Mouse (Mus musculus) CD4-positive helper T cell, adult 2 months (primary cell): Measurements from ENCODE around the gene Slc3a2.

Source experiments
- DNase-seq: peaks from one replicate; pipeline ENCODE4 v3.0.0-alpha.2; 2012; ENCODE audit warnings: low read depth, missing footprints, low spot score

Gene Slc3a2

DNA sequence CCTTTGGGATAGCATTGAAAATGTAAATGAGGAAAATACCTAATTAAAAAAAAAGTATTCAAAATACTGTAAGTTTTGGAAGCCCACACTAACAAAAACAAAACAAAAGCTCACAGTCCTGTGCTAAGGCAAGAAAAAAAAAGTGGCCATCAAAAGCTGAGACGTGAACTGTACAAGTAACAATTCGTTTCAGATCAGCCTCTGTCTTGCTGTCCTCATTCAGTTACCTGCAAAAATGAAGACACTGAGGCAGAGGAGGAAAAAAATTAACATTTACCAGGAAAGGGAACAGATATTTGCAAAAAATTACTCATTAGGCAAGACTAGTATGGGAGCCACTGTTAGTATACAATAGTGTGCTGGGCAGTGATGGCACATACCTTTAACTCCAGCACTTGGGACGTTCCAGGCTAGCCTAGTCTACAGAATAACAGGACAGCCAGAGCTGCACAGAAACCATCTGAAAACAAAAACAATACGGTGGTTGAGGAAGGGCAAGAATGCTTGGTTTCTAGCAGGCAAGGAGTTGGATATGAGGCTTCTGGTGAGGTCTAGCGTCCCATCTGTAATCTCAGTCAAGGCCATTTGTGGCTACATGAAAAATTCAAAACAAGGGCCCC lies 4.4 kb upstream of the Slc3a2 start:
- no peak for DNase-seq

DNA sequence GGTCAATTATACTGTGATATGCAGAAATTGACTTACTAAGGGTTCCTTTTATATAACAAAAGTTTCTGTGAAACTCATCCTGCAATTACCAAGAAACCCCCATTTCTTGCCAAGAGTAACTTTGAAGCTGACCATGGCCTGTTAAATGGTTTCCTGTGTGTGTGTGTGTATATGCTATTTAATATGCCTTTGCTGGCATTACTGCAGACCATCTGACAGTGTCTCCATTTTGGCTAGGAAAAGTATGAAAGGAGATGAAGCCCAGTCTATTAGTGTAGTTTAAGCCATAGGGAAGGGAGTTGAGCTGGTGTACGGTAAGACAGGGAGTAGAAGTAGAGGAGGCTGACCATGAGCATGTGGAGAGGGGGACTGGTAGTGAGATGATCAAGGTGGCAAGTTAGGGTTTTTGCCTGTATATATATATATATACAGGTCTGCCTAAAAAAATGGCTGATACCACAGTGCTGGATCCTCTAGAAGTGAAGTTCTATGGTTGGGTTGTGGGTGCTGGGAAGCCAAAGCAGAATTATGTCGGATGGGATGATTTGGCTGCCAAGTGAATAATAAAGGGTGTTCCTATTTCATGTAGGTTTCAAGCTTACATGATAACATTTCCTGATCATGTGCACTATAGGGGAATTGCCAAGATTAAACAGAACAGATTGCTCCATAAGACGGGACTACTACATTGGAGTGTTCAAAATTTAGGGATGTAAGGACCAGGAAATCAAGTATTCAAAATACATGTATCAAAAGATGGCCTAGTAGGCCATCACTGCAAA lies 3.6 kb upstream of the Slc3a2 start:
- DNase-seq: no peak

DNA sequence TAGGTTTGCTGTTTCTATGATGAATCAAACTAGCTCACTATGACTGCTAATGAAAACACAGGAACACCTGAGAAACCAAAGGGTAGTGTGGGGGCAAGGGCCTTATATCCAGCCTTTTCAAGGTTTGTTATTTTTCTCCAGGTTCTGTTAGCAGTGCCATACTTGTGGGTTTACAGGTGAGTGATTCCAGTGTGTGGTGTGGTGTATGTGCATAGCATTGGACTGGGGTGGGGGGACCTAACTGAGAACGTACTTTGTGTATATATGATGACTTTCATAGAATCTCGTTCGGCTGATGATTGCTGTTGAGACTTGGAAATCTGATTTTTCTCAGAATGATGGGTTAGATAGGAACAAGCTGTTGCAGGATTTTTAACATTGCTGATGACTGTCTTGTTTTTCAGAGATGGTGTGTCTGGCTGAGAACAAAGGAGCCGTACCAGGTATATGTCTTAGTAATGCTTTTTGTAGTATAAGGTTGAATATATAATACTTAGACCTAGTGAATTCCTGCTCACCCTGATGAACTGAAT lies 2.0 kb upstream of the Slc3a2 start:
- no peak for DNase-seq

DNA sequence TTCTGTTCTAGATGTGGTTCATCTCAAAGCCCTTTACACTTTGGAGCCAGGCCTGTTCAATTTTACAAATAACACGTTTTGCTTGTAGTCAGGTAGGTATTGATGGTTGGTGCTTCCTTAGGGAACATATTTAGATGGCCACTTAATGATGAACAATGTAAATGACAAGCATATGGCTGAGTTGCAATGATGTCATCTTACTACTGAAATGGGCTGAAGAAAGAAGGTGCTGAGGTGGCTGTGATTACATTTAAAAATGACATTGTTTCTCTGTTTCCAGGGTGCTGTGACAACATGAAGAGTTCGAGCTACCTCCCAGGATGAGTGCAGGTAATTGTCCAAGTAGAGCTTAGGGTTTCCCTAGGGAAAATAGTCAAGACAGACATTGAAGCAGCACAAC lies 1.2 kb upstream of the Slc3a2 start:
- no peak for DNase-seq

DNA sequence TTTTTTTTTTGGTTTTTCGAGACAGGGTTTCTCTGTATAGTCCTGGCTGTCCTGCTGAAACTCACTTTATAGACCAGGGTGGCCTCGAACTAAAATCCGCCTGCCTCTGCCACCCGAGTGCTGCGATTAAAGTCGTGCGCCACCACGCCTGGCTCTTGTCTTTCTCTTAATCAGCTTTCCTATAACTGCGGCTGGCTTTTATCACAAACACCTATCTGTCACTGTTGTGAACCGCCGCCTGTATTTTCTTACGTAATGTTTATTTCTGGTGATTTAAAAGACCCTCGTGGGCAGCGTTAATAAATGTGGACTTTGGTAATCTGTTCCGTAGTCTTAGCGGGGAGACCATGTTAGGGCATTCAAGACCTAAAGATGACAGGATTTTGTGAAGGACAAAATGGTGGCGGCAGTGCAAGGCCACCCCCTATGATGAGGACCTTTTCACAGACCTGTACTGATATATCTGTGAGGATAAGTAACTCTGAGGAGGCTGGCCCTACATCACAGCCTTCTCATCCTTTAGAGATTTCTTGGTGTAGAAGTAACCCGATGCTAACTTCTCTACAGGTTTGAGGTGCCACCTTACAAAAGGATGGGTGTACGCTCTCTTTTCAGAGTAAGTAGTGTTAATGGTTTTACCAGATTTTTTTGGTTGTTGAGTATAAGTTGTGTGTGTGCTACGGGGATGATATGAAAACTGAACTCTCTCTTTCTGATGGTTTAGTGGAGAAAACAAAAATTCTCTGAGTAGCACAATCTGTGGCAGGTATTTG lies 591 bp upstream of the Slc3a2 start:
- peak; percentile 60 for DNase-seq

DNA sequence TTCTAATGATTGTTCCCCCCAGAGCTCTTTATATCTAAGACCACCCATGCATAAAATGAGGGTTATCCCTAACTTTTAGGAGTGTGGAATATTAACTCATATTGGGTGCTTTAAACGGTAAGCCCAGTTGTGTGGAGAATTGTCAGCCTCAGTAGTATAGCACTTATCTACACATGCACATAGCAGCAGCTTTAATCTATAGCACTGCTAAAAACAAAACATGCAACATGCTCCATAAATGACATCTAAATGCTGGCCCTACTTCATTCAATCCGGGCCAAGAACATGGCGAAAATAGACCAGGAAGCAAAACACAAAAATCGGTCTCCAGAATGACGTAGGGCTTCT lies 636 bp downstream of the Slc3a2 start:
- DNase-seq: no peak

DNA sequence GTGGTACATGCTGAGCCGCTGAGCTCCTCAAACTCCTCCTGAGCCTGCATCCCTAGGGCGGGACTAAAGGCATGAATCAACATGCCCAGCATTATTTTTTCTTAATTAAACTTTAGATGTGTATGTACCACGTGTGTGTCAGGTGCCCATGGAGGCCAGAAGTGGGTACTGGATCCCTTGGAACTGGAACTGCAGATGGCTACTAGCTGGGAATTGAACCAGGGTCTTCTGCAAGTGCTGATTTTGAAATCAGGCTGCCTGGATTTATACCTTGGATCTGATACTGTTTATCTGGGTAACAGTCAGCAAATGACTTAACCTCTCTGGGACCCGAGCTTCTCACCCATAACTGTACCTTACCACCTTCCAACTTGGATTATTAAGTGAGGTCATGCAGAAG lies 1.1 kb downstream of the Slc3a2 start:
- DNase-seq: no peak

DNA sequence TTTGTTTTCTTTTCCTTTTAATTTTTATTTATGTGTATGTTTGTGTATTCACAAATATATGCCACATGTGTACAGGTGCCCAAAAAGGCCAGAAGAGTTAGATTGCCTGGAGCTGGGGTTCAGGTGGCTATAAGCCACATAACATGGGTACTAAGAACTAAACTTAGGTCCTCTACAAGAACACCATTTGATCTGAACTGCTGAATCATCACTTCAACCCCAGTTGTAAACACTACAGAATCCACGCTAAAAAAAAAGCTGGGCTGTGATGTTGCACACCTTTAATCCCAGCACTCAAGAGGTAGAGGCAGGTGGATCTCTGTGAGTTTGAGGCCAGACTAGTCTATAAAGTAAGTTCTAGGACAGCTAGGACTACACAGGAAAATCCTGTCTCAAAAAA lies 1.8 kb downstream of the Slc3a2 start:
- DNase-seq: no peak

DNA sequence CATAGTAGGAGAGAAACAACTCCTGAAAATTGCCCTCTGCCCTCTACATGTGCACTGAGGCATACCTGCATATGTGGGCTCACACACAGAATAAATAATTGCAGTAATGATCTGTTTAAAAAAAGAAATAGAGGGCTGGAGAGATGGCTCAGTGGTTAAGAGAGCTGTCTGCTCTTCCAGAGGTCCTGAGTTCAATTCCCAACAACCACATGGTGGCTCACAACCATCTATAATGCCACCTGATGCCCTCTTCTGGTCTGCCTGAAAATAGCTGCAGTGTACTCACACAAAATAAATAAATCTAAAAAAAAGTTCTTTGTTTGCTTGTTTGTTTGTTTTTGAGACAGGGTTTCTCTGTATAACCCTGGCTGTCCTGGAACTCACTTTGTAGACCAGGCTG lies 4.1 kb downstream of the Slc3a2 start:
- DNase-seq: peak; percentile 41

DNA sequence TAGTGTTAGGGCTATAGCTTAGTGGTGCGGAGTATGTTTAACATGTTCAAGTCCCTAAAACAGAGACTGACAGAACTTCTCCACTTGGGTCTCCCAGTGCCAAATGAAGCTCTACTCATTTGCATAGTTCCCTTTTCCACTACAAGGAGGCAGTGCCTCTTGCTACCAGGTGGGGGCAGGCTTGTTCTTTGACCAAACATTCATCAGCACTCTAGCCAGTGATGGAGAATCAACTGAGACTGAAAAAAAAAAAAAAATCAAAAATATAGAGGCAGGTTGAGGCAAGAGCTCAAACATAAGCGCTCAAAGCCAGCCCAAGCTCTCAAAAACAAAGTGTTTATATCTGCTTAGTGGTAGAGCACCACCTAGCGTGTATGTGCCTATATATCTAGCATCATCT lies 4.8 kb downstream of the Slc3a2 start:
- peak; percentile 84 for DNase-seq

DNA sequence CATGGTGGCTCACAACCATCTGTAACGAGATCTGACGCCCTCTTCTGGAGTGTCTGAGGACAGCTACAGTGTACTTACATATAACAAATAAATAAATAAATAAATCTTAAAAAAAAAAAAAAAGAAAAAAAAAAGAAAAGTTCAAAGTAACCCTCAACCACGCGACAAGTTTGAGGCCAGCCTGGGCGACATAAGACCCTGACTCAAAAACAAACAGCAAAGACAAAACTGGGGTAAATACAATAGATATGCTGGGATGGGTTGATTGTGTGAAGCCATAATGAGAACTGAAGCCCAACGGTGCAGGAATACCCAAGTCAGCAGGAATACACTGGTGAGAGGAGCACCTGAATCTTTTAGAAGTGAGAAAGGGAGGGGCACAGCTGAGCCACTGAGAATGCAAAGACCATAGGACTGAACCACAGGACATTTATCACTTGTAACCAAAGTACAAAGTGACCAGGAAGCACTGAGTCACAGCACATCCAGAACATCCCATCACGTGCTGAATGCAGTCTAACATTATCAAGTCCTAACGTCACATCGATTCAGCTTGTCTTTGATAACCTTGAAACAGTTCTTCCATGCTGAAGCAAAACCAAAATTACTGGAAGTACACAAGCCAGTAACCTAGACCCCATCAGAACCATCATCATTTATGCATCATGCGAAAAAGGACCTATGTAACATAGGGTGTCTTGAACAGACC lies 6.2 kb downstream of the Slc3a2 start:
- no peak for DNase-seq

DNA sequence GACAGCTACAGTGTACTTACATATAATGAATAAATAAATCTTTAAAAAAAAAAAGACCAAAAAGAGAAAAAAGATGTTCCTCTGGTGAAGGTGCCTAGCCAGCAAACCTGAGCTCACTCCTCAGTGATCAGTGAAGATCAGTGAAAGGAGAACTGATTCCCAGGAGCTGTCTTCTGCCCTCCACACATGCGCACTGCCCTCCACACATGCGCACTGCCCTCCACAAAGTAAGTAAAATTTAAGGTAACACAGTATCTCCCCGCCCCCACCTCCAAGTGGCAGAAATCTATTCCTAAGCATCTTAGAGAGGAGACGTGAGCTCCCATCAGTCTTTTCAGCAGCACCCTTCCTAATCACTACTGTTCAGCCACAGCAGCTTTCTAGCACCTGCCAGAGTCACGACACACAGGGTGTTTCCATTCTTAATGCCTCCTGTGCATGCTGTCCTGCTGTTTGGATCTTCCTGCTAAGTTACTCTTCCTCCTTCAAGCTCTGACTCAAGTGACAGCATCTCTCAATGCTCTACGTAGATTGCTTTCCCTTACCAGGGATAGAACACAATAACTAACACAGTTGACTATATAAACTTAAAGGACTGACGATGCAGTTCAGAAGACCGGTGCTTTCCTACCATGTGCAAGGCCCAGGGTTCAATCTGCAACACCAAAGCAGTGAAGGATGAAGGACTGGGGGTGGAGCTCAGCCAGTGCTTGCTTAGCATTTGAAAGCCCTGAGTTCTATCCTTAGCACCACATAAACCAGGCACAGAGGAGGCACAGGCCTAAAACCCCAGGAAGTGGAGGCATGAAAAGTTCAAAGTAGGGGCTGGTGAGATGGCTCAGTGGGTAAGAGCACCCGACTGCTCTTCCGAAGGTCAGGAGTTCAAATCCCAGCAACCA lies 7.1 kb downstream of the Slc3a2 start:
- DNase-seq: no peak

DNA sequence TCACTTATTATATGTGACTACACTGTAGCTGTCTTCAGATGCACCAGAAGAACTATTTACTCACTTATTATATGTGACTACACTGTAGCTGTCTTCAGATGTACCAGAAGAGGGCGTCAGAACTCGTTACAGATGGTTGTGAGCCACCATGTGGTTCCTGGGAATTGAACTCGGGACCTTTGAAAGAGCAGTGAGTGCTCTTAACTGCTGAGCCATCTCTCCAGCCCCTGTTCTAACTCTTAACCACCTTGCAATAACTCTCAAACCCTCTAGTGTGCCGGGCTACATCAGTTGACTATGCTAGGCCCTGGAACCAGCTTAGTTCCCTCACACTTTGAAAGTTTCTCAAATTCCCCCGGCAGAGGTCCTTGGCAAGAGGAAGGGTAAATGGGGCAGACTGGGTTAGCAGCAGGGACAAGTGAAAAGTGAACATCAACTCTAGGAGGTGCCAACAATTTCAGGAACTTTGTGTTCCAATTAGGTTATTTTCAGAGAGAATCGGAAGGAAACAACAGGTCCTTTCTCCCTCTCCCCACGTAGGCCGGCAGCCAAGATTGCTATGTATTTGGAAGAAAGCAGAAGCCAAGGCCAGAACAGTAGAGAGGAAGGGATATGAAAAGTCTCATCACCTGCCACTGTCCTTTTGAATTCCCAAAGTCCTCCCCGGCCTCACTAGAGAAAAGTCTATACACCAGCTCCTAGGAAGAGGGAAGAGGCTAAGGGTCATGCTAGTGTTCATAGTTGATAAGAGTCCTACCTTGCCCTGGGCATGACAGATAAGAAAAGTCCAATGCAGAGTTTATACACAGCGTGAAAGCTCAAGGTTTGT lies 8.3 kb downstream of the Slc3a2 start:
- no peak for DNase-seq

DNA sequence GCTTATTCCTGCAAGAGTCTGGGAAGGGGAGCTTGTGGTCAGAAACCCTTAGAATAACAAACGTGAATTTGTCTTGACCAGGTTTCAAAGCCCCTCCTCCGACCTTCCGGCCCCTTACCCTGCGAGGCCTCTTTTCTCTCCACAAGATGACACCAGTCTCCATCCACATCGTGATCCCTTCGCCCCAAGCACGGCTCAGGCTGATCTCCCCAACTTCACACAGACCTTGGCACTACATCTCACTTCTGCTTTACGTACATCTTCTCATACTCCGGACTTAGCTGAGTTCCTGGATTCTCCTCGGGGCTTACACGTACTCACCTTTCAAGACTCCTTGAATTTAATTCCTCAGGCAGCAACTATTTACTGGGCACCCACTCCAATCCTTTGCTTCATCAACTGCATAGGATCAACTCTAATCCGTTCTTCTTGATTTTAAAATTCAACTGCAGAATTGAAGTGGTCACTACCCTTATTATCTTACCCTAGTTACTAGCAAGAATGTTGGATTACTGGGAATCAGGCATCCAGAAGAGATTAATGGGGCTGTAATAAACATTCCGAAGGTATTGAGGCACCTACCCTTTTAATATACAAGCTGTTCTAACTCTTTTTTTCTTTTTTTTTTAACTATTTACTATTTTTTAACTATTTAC lies 9.0 kb downstream of the Slc3a2 start:
- DNase-seq: no peak

DNA sequence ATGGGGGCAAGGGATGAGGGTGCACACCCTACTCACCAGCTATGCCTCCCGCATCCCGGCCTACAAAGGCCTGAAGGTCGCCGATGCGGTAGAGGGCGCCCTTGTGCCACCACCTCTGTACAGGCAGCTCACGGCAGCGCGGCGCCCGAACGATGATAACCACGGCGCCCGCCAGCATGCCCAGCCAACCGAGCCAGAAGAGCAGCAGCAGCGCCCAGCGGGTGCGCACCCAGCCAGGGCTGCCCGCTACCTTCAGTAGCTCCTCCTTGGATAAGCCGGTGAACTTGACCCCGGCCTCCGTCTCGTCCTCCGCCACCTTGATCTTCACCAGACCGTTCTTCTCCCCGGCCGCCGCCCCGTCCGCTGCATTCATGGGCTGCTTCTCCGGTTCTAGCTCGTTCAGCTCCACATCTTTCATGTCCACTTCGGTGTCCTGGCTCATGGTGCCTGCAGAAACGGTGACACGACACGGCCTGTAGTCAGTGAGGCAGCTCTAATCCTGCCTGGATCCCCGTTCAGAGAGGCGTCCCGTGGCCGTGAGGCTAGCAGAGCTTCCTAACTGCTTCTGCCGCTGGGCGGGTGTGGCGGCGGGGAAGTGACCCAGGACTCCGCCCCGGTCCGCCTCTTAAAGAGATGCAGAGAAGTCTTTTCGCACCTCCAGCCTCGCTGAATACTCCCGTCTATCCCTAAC lies 9.7 kb downstream of the Slc3a2 start:
- peak; percentile 92 for DNase-seq

DNA sequence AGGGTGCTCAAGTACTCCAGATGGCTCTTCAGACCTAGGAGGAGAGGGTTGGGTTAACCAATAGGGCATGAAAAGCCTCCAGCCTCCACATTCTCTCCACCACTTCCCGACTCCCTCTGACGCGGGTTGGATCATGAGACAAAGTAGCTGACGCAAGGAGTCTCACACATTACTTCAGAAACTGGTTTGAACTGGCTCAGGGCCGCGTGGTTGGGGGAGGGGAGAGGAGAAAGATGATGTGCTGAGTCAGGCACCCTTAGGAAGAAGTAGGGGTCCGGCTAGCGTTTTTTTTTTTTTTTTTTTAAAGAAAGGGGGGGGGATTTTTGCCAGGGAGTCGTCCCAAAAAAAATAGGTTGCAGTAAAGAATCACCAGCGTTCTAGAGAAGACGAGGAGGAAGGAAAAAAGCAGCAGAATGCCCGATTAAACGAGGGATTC lies 10.3 kb downstream of the Slc3a2 start:
- DNase-seq: peak; percentile 91

DNA sequence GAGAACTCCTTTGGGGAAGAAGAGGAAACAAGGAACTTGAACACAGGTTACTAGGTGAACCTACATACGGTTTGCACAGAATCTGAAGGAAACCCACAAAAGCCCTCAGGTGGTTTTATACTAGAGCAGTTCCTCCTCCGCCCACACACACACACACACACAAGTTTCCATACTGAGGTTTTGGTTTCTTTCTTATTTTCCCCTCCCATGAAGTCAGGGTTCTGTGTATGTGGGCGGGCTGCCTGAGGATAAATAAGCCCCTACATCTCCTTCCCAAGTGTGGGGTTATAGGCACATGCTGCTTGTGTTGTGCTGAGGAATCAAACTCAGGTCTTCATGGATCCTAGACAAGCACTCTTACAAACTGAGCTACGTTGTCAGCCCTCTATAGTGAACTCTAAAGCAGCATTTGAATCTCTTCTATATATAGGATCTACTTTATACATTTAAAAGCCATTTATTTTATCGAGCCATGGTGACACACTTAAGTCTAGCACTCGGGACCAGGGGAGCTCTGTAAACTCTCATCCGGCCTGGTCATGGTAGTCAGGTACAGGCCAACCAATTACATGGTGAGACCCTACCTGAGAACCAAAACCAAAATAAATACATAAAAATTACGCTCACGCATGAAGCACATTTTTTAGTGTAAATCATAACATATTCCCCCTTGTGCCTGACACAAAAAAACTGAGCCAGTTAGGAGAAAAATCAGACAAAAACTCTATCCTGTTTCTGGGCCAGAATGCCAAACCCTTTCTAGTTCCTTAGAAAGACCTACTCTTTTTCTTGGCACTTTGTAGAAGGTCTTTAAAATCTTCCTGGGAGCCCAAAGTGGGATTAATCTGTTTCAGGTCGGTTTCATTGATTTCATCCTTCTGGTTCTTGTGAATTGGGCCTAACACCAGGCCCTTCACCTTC lies 11.0 kb downstream of the Slc3a2 start:
- DNase-seq: peak; percentile 93

DNA sequence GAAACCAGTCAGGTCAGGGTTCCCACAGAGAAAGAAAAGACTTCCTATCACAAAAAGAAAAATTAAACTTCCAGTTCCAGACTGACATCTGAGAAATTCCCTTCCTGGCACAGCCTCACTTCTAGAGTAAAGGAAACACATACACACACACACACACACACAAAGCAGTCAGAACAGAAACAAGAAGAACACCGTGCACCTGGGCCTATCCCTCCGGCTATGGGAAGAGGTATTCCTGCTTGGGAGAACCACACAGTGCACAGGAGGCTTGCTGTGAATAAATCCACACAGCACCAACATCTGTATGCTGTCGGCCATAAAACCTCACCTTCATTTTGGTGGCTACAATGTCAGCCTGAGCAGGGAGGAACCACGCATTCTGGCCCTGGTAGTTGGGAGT lies 11.7 kb downstream of the Slc3a2 start:
- DNase-seq: no peak
